Mouse (Mus musculus) kidney, postnatal 0 days (tissue): ENCODE measurements around the gene Mog. TPM values are rescaled to one million over a fixed set of nuclear protein-coding genes. Genes with fewer than 3 reads are reported as not detected.

ENCODE experiments used
- ATAC-seq: fragments of 200-750 bp; cut with Nextera tagmentation; replicated peaks from 2 replicates; pipeline ENCODE4 v1.8.0; 2017; ENCODE audit warnings: low read depth, moderate number of reproducible peaks, moderate TSS enrichment, moderate library complexity; ENCODE audit not compliant: low FRiP score
- DNase-seq: peaks from one replicate; pipeline ENCODE4 v3.0.0-alpha.2; 2016; ENCODE audit warnings: low spot score
- H3K27ac ChIP-seq: fragments of 300-500 bp; sonication (generic); 2 replicates; pipeline ENCODE4 v1.5.1; 2014; ENCODE audit warnings: mild to moderate bottlenecking
- H3K27me3 ChIP-seq: fragments of 300-500 bp; sonication (generic); 2 replicates; pipeline ENCODE4 v1.6.1; 2014; ENCODE audit warnings: low read length, mixed read lengths; ENCODE audit not compliant: insufficient read depth
- H3K36me3 ChIP-seq: fragments of 300-500 bp; sonication (generic); 2 replicates; pipeline ENCODE4 v1.6.1; 2014; ENCODE audit warnings: low read length, mixed read lengths; ENCODE audit not compliant: insufficient read depth
- H3K4me1 ChIP-seq: fragments of 300-500 bp; sonication (generic); replicated peaks from 2 replicates; pipeline ENCODE4 v1.6.1; 2014; ENCODE audit warnings: antibody characterized with exemption, low read length, mixed read lengths; ENCODE audit not compliant: insufficient read depth
- H3K4me2 ChIP-seq: fragments of 300-500 bp; sonication (generic); 2 replicates; pipeline ENCODE4 v1.6.1; 2014; ENCODE audit warnings: mild to moderate bottlenecking, low read length, moderate library complexity, mixed read lengths
- H3K4me3 ChIP-seq: fragments of 300-500 bp; sonication (generic); replicated peaks from 2 replicates; pipeline ENCODE4 v1.5.1; 2014; ENCODE audit warnings: low read depth, low read length
- H3K9ac ChIP-seq: fragments of 300-500 bp; sonication (generic); 2 replicates; pipeline ENCODE4 v1.6.1; 2014; ENCODE audit warnings: low read depth, low read length
- H3K9me3 ChIP-seq: fragments of 300-500 bp; sonication (generic); replicated peaks from 2 replicates; pipeline ENCODE4 v1.6.1; 2016; ENCODE audit warnings: low read length, inconsistent platforms, mixed read lengths
- CTCF ChIP-seq: IDR thresholded peaks from 2 replicates; pipeline ENCODE4 v1.5.1; 2016; ENCODE audit warnings: antibody characterized with exemption, low read depth, mild to moderate bottlenecking, moderate library complexity
- WGBS: fragments of 180-500 bp; shearing (Covaris S2); extraction: QIAGEN DNeasy Blood & Tissue Kit; methylation state at CpG from one replicate; pipeline ENCODE4 v1.1.7; 2014; 5-methylcytosine and 5-hydroxymethylcytosine counted together
- polyA plus RNA-seq: library from polyadenylated mRNA; unstranded; fragments of >200 nt; fragmentation: Nextera tagmentation; extraction: Ambion mirVana; gene quantifications from 2 replicates; pipeline ENCODE4 v1.2.1, GENCODE M21; 2015

Gene Mog
- polyA plus RNA-seq: not detected in 2 replicates

GRCm38 (mm10) chr17:37022628-37023576, at the start of gene Mog:
Mog (minus strand) TSS chr17:37023398.
- no peak within 1 kb of the TSS for H3K4me2 ChIP-seq
- no peaks in the 10 kb centered on the region for H3K9me3 ChIP-seq
- no peak within 1 kb of the TSS for H3K9ac ChIP-seq
- DNase-seq (no peak), ATAC-seq (no peak)
- H3K4me1 ChIP-seq: no peaks in the 10 kb centered on the region
- TF ChIP-seq CTCF: no peak
- no peaks in the 10 kb centered on the region for H3K36me3 ChIP-seq
- H3K27ac ChIP-seq: no peak within 1 kb of the TSS
- no peak within 1 kb of the TSS for H3K4me3 ChIP-seq
- 67% methylated on average over 9 of the region's 9 CpGs for WGBS
- H3K27me3 ChIP-seq: no peaks in the 10 kb centered on the region

DNA sequence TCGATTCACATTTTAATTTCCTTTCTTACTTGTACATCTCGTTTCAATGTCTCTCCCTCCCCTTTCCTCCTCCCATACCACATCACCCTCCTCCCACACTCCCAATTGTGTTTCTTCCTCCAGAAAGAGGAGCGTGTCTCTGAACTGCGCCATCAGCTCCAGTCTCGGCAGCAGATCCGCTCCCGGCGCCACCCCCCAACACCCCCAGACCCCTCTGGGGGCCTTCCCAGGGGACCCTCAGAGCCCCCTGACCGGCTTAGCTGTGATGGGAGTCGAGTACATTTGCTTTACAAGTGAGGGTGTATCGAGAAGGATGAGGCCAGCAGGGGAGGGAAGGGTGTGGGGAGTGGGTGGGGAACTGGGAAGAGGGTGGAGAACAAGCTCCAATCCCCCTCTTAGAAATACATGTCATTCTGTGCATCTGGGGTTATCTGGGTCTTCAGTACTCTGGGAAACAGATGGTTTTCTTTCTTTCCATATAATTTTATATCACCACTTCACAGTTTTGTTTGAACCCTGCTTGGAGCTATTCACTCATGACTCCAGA, 49.6 kb upstream of the Mog start:
- ATAC-seq (no peak), DNase-seq (no peak)
- Histone ChIP-seq H3K4me2 (no peak overlapping the region), H3K9ac (no peak overlapping the region), H3K36me3 (peaks cover 31% of the 10 kb centered on the region), H3K4me3 (no peak overlapping the region), H3K9me3 (no peaks in the 10 kb centered on the region), H3K27me3 (no peaks in the 10 kb centered on the region), H3K27ac (no peak overlapping the region), H3K4me1 (no peaks in the 10 kb centered on the region)
- 61% methylated on average over 11 of the region's 11 CpGs for WGBS
- TF ChIP-seq CTCF: no peak

GRCm38 (mm10) chr17:37072080-37072729, 49.0 kb upstream of the Mog start:
- 80% methylated on average over 12 of the region's 12 CpGs for WGBS
- ATAC-seq: no peak
- Histone ChIP-seq H3K27ac (no peak overlapping the region), H3K4me2 (no peak overlapping the region), H3K9me3 (no peaks in the 10 kb centered on the region), H3K27me3 (no peaks in the 10 kb centered on the region), H3K4me1 (no peaks in the 10 kb centered on the region), H3K9ac (no peak overlapping the region), H3K4me3 (no peak overlapping the region), H3K36me3 (peaks cover 36% of the 10 kb centered on the region)
- DNase-seq: no peak
- no peak for TF ChIP-seq CTCF

- H3K4me1 ChIP-seq: no peaks in the 10 kb centered on the region
- H3K4me3 ChIP-seq: no peak overlapping the region
- no peaks in the 10 kb centered on the region for H3K9me3 ChIP-seq
- H3K9ac ChIP-seq: no peak overlapping the region
- H3K36me3 ChIP-seq: peaks cover 50% of the 10 kb centered on the region
- no peak overlapping the region for H3K4me2 ChIP-seq
- DNase-seq: no peak
- no peak for ATAC-seq
- no peaks in the 10 kb centered on the region for H3K27me3 ChIP-seq
- H3K27ac ChIP-seq: no peak overlapping the region
- 85% methylated on average over 8 of the region's 8 CpGs for WGBS
- no peak for TF ChIP-seq CTCF
These were observed 46.9 kb upstream of the Mog start for GRCm38 (mm10) chr17:37070121-37070520.

- H3K27me3 ChIP-seq: no peaks in the 10 kb centered on the region
- no peak overlapping the region for H3K27ac ChIP-seq
- H3K4me3 ChIP-seq: no peak overlapping the region
- no peak for TF ChIP-seq CTCF
- WGBS: 97% methylated on average over 1 of the region's 1 CpGs
- peaks cover 68% of the 10 kb centered on the region for H3K36me3 ChIP-seq
- DNase-seq (no peak), ATAC-seq (no peak)
- H3K4me1 ChIP-seq: no peaks in the 10 kb centered on the region
- H3K9me3 ChIP-seq: no peaks in the 10 kb centered on the region
- no peak overlapping the region for H3K4me2 ChIP-seq
- H3K9ac ChIP-seq: no peak overlapping the region
These were observed 44.7 kb upstream of the Mog start for GRCm38 (mm10) chr17:37067861-37068260.

- H3K36me3 ChIP-seq: peaks cover 61% of the 10 kb centered on the region
- no peak overlapping the region for H3K27ac ChIP-seq
- 99% methylated on average over 2 of the region's 2 CpGs for WGBS
- TF ChIP-seq CTCF: no peak
- H3K4me1 ChIP-seq: no peaks in the 10 kb centered on the region
- no peaks in the 10 kb centered on the region for H3K9me3 ChIP-seq
- DNase-seq (no peak), ATAC-seq (no peak)
- no peak overlapping the region for H3K9ac ChIP-seq
- H3K27me3 ChIP-seq: no peaks in the 10 kb centered on the region
- no peak overlapping the region for H3K4me2 ChIP-seq
- no peak overlapping the region for H3K4me3 ChIP-seq
These were observed 42.8 kb upstream of the Mog start for GRCm38 (mm10) chr17:37065993-37066392.
